Mouse (Mus musculus) intestine, embryonic 16.5 days (tissue): ENCODE data around the gene Mif4gd. TPM values are rescaled to one million over a fixed set of nuclear protein-coding genes. Genes with fewer than 3 reads are reported as not detected.

ENCODE experiments used
- ATAC-seq: fragments of 200-750 bp; cut with Nextera tagmentation; 2 replicates; pipeline ENCODE4 v1.8.0; 2017; ENCODE audit warnings: moderate TSS enrichment, moderate library complexity
- H3K27ac ChIP-seq: fragments of 300-500 bp; sonication (generic); 2 replicates; pipeline ENCODE4 v1.5.1; 2014; ENCODE audit warnings: mild to moderate bottlenecking, low read length
- H3K27me3 ChIP-seq: fragments of 300-500 bp; sonication (generic); replicated peaks from 2 replicates; pipeline ENCODE4 v1.6.1; 2014; ENCODE audit warnings: low read length, control low read depth, mixed read lengths; ENCODE audit not compliant: control insufficient read depth, insufficient read depth
- H3K36me3 ChIP-seq: fragments of 300-500 bp; sonication (generic); 2 replicates; pipeline ENCODE4 v1.6.1; 2014; ENCODE audit warnings: low read length, control low read depth; ENCODE audit not compliant: control insufficient read depth, insufficient read depth
- H3K4me1 ChIP-seq: fragments of 300-500 bp; sonication (generic); 2 replicates; pipeline ENCODE4 v1.6.1; 2014; ENCODE audit warnings: low read length, control low read depth, mixed read lengths; ENCODE audit not compliant: control insufficient read depth, insufficient read depth
- H3K4me2 ChIP-seq: fragments of 300-500 bp; sonication (generic); 2 replicates; pipeline ENCODE4 v1.6.1; 2014; ENCODE audit warnings: low read depth, low read length, control low read depth
- H3K4me3 ChIP-seq: fragments of 300-500 bp; sonication (generic); 2 replicates; pipeline ENCODE4 v1.5.1; 2014; ENCODE audit warnings: mild to moderate bottlenecking, low read length
- H3K9ac ChIP-seq: fragments of 300-500 bp; sonication (generic); 2 replicates; pipeline ENCODE4 v1.6.1; 2014; ENCODE audit warnings: low read depth, low read length
- H3K9me3 ChIP-seq: fragments of 300-500 bp; sonication (generic); 2 replicates; pipeline ENCODE4 v1.6.1; 2016; ENCODE audit warnings: low read length, control low read depth; ENCODE audit not compliant: control insufficient read depth
- WGBS: fragments of 180-500 bp; shearing (Covaris S2); extraction: QIAGEN DNeasy Blood & Tissue Kit; methylation state at CpG from one replicate; pipeline ENCODE4 v1.1.7; 2014; 5-methylcytosine and 5-hydroxymethylcytosine counted together
- polyA plus RNA-seq: library from polyadenylated mRNA; unstranded; fragments of >200 nt; fragmentation: Nextera tagmentation; extraction: Ambion mirVana; gene quantifications from 2 replicates; pipeline ENCODE4 v1.2.1, GENCODE M21; 2015

Gene Mif4gd
- polyA plus RNA-seq, 1 experiment from 2014 or later, result 34.5 TPM

DNA sequence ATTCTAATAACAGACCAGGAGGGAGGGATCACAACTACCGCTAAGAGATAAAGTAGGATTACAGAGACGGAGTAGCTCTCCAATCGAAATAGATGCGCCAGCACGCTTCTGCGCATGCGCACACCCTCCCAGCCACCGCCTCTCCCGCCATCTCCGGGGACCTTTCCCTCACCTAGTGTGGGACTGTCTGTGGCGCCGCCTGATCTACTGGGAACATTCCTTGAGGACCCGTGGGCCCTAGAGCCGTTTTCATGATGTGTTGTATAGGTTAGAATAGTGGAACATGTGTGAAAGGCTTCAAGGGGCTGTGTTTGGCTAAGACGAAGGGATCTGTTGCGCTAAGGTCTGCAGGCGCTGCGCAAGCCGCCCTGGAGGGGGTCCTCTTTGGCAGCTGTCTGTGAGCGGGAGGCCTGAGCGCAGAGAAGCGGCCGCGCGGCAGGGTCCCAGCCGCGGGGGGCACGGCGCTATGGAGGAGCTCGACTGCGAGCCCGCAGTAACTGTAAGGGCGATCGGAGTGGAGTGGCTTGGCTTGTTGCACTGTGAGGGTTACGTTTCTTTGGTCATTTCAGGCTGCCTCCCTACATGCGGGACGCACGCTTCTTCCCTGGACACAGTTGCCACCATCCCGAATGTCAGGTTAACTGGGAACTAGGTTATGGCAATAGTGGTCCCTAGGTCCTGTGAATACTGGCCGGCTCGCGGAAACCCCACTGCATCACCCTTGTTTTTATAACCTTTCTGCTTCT lies 48.5 kb downstream of the Mif4gd start, which contains the start of gene Nup85:
Gene Nup85 (plus strand): TSS at position 371 of the 746 bp plus-strand sequence.
- Histone ChIP-seq H3K9me3 (no peaks in the 10 kb centered on the region), H3K27ac (peak within 1 kb of the TSS; percentile 88), H3K4me1 (peaks cover 12% of the 10 kb centered on the region), H3K27me3 (no peaks in the 10 kb centered on the region), H3K9ac (peak within 1 kb of the TSS; percentile 79), H3K36me3 (peaks cover 13% of the 10 kb centered on the region), H3K4me3 (peak within 1 kb of the TSS; percentile 88), H3K4me2 (peak within 1 kb of the TSS; percentile 74)
- WGBS, result under 1% methylated on average over 42 of the region's 42 CpGs
- ATAC-seq, result peak; percentile 96

DNA sequence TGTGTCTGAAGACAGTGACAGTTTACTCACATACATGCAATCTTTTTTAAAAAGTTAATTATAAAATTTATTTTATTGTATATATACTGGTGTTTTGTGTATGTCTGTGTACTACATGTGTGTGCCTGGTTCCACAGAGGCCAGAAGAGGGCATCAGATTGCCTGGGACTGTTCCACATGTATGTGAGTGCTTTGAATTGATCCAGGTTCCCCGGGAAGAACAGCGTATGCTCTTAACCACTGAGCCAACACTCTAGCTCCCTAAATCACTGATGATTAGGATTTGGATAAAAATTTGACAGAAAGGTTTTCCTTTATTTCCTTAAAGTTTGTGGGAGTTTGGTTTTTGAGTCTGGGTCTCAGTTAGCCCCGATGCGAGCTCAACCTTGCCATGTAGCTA lies 49.4 kb downstream of the Mif4gd start:
- Histone ChIP-seq H3K4me3 (peak overlapping the region; percentile 88), H3K27ac (peak overlapping the region; percentile 88), H3K4me2 (peak overlapping the region; percentile 74), H3K36me3 (peaks cover 7% of the 10 kb centered on the region; the same call in 1 of the 2 replicates), H3K9ac (peak overlapping the region; percentile 79), H3K27me3 (no peaks in the 10 kb centered on the region), H3K9me3 (no peaks in the 10 kb centered on the region), H3K4me1 (peaks cover 12% of the 10 kb centered on the region)
- ATAC-seq, result peak; percentile 61
- 41% methylated on average over 4 of the region's 4 CpGs for WGBS

Other genes starting within 250 kb of the Mif4gd start
- 20.5 and 22.0 TPM in 2 replicates for gene Hid1, start 245.2 kb downstream of the Mif4gd start, polyA plus RNA-seq
- 4.6 and 5.1 TPM in 2 replicates for gene Cdr2l, start 231.1 kb downstream of the Mif4gd start, polyA plus RNA-seq
- 180 and 194 TPM in 2 replicates for gene Mrpl58, start 209.2 kb downstream of the Mif4gd start, polyA plus RNA-seq
- gene Atp5h, start 193.0 kb downstream of the Mif4gd start, polyA plus RNA-seq, result 985 and 1,025 TPM in 2 replicates
- gene Kctd2, start 192.8 kb downstream of the Mif4gd start, polyA plus RNA-seq, result 2.8 and 3.5 TPM in 2 replicates
- gene Trim80, start 172.4 kb downstream of the Mif4gd start, polyA plus RNA-seq, result 1.1 and 1.4 TPM in 2 replicates
- gene Slc16a5, start 150.5 kb downstream of the Mif4gd start, polyA plus RNA-seq, result 3.0 and 3.1 TPM in 2 replicates
- 8.0 and 9.2 TPM in 2 replicates for gene Armc7, start 137.3 kb downstream of the Mif4gd start, polyA plus RNA-seq
- 166 and 174 TPM in 2 replicates for gene Nt5c, start 121.1 kb downstream of the Mif4gd start, polyA plus RNA-seq
- gene Jpt1, start 98.6 kb downstream of the Mif4gd start, polyA plus RNA-seq, result 454 and 496 TPM in 2 replicates
- 581 and 669 TPM in 2 replicates for gene Sumo2, start 76.7 kb downstream of the Mif4gd start, polyA plus RNA-seq
- 115 and 134 TPM in 2 replicates for gene Nup85, start 48.5 kb downstream of the Mif4gd start, polyA plus RNA-seq
- 90.0 and 103 TPM in 2 replicates for gene Mrps7, start 9.0 kb downstream of the Mif4gd start, polyA plus RNA-seq
- 16.8 and 18.8 TPM in 2 replicates for gene Gga3, start 8.9 kb downstream of the Mif4gd start, polyA plus RNA-seq
- 30.3 and 31.3 TPM in 2 replicates for gene Slc25a19, start 15.3 kb upstream of the Mif4gd start, polyA plus RNA-seq
- 67.1 and 73.1 TPM in 2 replicates for gene Grb2, start 95.6 kb upstream of the Mif4gd start, polyA plus RNA-seq
- gene Tmem94, start 152.5 kb upstream of the Mif4gd start, polyA plus RNA-seq, result 19.7 and 21.1 TPM in 2 replicates
- gene Caskin2, start 200.7 kb upstream of the Mif4gd start, polyA plus RNA-seq, result 11.2 and 11.7 TPM in 2 replicates
- 34.2 and 37.7 TPM in 2 replicates for gene Tsen54, start 201.8 kb upstream of the Mif4gd start, polyA plus RNA-seq
- 102 and 107 TPM in 2 replicates for gene Llgl2, start 211.1 kb upstream of the Mif4gd start, polyA plus RNA-seq
- 168 and 230 TPM in 2 replicates for gene Myo15b, start 245.4 kb upstream of the Mif4gd start, polyA plus RNA-seq